9 mouse cellular contexts compared by ENCODE assay signal in the genomic region with DNA sequence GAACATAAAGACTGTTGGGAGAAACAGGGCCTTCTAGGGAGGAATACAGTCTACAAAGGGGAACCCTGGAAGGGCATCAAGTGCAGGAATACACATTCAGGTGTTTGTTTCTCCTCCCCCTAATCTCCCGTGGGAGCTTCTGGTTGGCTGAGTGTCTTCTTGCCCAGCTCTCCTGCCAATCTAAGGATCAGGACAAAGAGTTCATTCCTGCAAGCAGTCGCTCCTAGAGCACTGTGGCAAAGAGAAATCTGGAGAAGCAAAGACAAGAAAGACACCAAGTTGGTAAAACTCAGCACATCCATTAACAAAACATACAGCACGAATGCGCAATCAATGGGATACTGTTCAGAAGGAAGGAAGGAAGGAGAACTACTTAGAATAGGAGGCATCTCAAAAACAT. TPM values are rescaled to one million over a fixed set of nuclear protein-coding genes. Genes with fewer than 3 reads are reported as not detected.
A peak's percentile ranks its signal among the peaks of the same experiment; 100 is the strongest.
DNase-seq lines count a peak whose midpoint lies in the region; ATAC-seq and TF ChIP-seq lines count a peak whose summit lies in the region.
"Had no signal": no experiment of that assay in that cellular context is flagged by ENCODE, and none has a peak within 500 bp of the region (broad histone marks: within the 10 kb centered on the region; RNA-seq: fewer than 3 reads in every experiment).

No protein-coding gene starts in this region.

- WGBS in forebrain, postnatal 0 days, result 74% methylated on average over 4 of the region's 4 CpGs
- 80% methylated on average over 4 of the region's 4 CpGs for WGBS in liver, embryonic 12.5 days (ENCODE audit: insufficient replicate concordance)

- no peak for ATAC-seq in forebrain, postnatal 0 days
- ATAC-seq in liver, embryonic 12.5 days, result no peak

- no peaks in the 10 kb centered on the region for H3K27me3 ChIP-seq in E14TG2a.4 (ENCODE audit: insufficient read depth, low read length)
- no peaks in the 10 kb centered on the region for H3K27me3 ChIP-seq in forebrain, postnatal 0 days (ENCODE audit: insufficient read depth, low read length)
- no peaks in the 10 kb centered on the region; the same call in 1 of the 2 replicates for H3K27me3 ChIP-seq in liver, embryonic 12.5 days (replicated peaks)

- peak overlapping the region; percentile 77 for H3K4me3 ChIP-seq in gastrocnemius, adult 2 months
- peak overlapping the region; percentile 82 for H3K4me3 ChIP-seq in E14TG2a.4 (replicated peaks; ENCODE audit: low read length)
- H3K4me3 ChIP-seq in forebrain, postnatal 0 days (ENCODE audit: low read depth, low read length), result no peak overlapping the region
- H3K4me3 ChIP-seq in liver, embryonic 12.5 days, result peak overlapping the region; percentile 75

- intact Hi-C loops in gastrocnemius, adult 2 months (cut with DNase I), result loop anchor here (10.0 kb wide), 1 partner anchor 453 kb away; no protein-coding TSS in a partner anchor
- intact Hi-C loops in gastrocnemius, postnatal 36 days (cut with DNase I), result no loop called here

- H3K4me2 ChIP-seq in forebrain, postnatal 0 days (ENCODE audit: low read depth), result peak overlapping the region; percentile 62
- peak overlapping the region; percentile 77 for H3K4me2 ChIP-seq in liver, embryonic 12.5 days

- no peak overlapping the region for H3K9ac ChIP-seq in forebrain, postnatal 0 days
- peak overlapping the region; percentile 81; the same call in 1 of the 2 replicates for H3K9ac ChIP-seq in liver, embryonic 12.5 days

- TF ChIP-seq CTCF in gastrocnemius, adult 2 months (IDR thresholded peaks at IDR 0.05), result no peak
- no peak for TF ChIP-seq CTCF in E14TG2a.4 (conservative IDR thresholded peaks at IDR 0.05; ENCODE audit: low read length)
- TF ChIP-seq CTCF in forebrain, postnatal 0 days (IDR thresholded peaks at IDR 0.05; ENCODE audit: low read depth), result no peak

- DNase-seq in gastrocnemius, adult 2 months, result no peak
- DNase-seq in gastrocnemius, postnatal 36 days, result no peak
- no peak for DNase-seq in forebrain, postnatal 0 days
- no peak for DNase-seq in spleen, postnatal 36 days (ENCODE audit: low spot score in 2 of 2)
- no peak for DNase-seq in right cerebral cortex, adult 18-20 months
- no peak for DNase-seq in layer of hippocampus, postnatal 36 days
- DNase-seq: lung, postnatal 36 days had no signal

- H3K4me1 ChIP-seq in E14TG2a.4 (replicated peaks; ENCODE audit: low read depth, low read length), result peaks cover 17% of the 10 kb centered on the region
- H3K4me1 ChIP-seq in forebrain, postnatal 0 days (ENCODE audit: insufficient read depth), result peaks cover 9% of the 10 kb centered on the region; the same call in 1 of the 2 replicates
- peaks cover 15% of the 10 kb centered on the region for H3K4me1 ChIP-seq in liver, embryonic 12.5 days

- peak overlapping the region; percentile 99 for H3K27ac ChIP-seq in gastrocnemius, adult 2 months
- peak overlapping the region; percentile 90 for H3K27ac ChIP-seq in forebrain, postnatal 0 days (ENCODE audit: low read depth, low read length)
- 0 out of 2 replicates have a peak overlapping the region, but pooled peaks have one; percentile 81 for H3K27ac ChIP-seq in liver, embryonic 12.5 days

- no peaks in the 10 kb centered on the region for H3K9me3 ChIP-seq in E14TG2a.4 (ENCODE audit: low read length)
- H3K9me3 ChIP-seq in forebrain, postnatal 0 days (ENCODE audit: low read length), result no peaks in the 10 kb centered on the region
- no peaks in the 10 kb centered on the region for H3K9me3 ChIP-seq in liver, embryonic 12.5 days (replicated peaks)

- H3K36me3 ChIP-seq in E14TG2a.4 (ENCODE audit: insufficient read depth, low read length), result no peaks in the 10 kb centered on the region
- H3K36me3 ChIP-seq in forebrain, postnatal 0 days (ENCODE audit: insufficient read depth), result no peaks in the 10 kb centered on the region
- H3K36me3 ChIP-seq in liver, embryonic 12.5 days, result no peaks in the 10 kb centered on the region

RNA-seq across cellular contexts. Expression of a gene that starts 1.4 kb away (rescaled TPM):
- total RNA-seq in gastrocnemius, adult 2 months (2021), result 10 to 100 TPM; 28.4 to 39.5 TPM
- 10 to 100 TPM; 32.0 to 36.7 TPM for total RNA-seq in gastrocnemius, postnatal 36 days (2021)
- total RNA-seq in forebrain, postnatal 0 days (2014; rRNA removed), result 15.6 and 16.5 TPM in 2 replicates
- 19.1 and 22.0 TPM in 2 replicates for polyA plus RNA-seq in forebrain, postnatal 0 days (2015; fragmentation: Nextera tagmentation; extraction: Ambion mirVana)
- polyA plus RNA-seq in liver, embryonic 12.5 days (2016; fragmentation: Nextera tagmentation; extraction: Ambion mirVana), result 12.4 and 14.3 TPM in 2 replicates
- total RNA-seq in layer of hippocampus, postnatal 36 days (2021), result 10 to 100 TPM; 31.0 to 33.1 TPM
